Comparison of ENCODE assay signal across 11 mouse cellular contexts in the genomic region with DNA sequence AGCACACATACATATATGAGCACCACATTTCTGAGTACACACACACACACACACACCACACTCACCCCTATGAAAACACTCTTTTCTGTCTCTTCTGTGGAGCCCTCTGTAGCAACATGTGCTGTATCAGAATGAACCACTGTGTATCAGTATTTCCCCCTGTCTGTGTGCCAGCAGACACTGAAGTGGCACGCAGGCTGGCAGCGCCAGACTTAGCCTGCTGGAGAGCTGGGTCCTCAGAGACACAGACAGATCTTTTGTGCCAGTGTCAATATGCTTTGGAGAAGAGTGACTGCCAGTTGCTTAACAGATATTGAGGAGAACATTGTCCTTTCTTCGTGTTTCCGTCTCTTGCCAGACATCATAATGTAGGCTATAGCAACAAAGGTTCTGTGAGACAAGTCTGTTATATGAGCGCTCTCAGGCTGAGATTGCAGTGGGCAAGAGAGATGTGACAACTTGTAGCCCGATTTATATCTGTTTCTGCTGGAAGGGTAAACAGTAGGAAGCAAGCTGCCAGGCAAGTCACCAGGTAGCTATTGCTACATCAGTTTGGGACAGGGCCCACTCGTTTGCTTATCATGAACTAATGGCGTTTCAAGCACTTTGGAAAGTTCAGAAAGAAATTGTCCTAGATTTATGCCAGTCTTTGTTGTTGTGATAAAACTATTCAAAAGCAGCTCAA.
DNase-seq lines count a peak whose midpoint lies in the region; ATAC-seq and TF ChIP-seq lines count a peak whose summit lies in the region.
"Had no signal": no experiment of that assay in that cellular context is flagged by ENCODE, and none has a peak within 500 bp of the region (broad histone marks: within the 10 kb centered on the region; RNA-seq: fewer than 3 reads in every experiment).

No protein-coding gene starts in this region.

- ATAC-seq in forebrain, embryonic 14.5 days, result peak; percentile 89
- ATAC-seq in forebrain, embryonic 11.5 days (replicated peaks; ENCODE audit: low FRiP score), result no peak
- ATAC-seq: intestine, embryonic 15.5 days had no signal

- H3K4me2 ChIP-seq in forebrain, embryonic 14.5 days (ENCODE audit: low read length), result no peak overlapping the region
- H3K4me2 ChIP-seq in forebrain, embryonic 11.5 days (ENCODE audit: low read depth, low read length, severe bottlenecking), result no peak overlapping the region
- H3K4me2 ChIP-seq: intestine, embryonic 15.5 days; limb, embryonic 15.5 days; stomach, embryonic 15.5 days had no signal

- H3K9ac ChIP-seq in forebrain, embryonic 14.5 days (ENCODE audit: low read length), result no peak overlapping the region
- H3K9ac ChIP-seq in forebrain, embryonic 11.5 days (ENCODE audit: low read length), result no peak overlapping the region
- H3K9ac ChIP-seq: intestine, embryonic 15.5 days; limb, embryonic 15.5 days; stomach, embryonic 15.5 days had no signal

- 58% methylated on average over 8 of the region's 8 CpGs for WGBS in forebrain, embryonic 14.5 days
- WGBS in forebrain, embryonic 11.5 days, result 89% methylated on average over 8 of the region's 8 CpGs

- no peaks in the 10 kb centered on the region for H3K27me3 ChIP-seq in forebrain, embryonic 14.5 days (replicated peaks; ENCODE audit: control insufficient read depth, insufficient read depth, low read length)
- no peaks in the 10 kb centered on the region for H3K27me3 ChIP-seq in forebrain, embryonic 11.5 days (ENCODE audit: control insufficient read depth, insufficient read depth, low read length)
- H3K27me3 ChIP-seq: intestine, embryonic 15.5 days; limb, embryonic 15.5 days; stomach, embryonic 15.5 days had no signal

- no peaks in the 10 kb centered on the region for H3K36me3 ChIP-seq in forebrain, embryonic 14.5 days (ENCODE audit: control insufficient read depth, insufficient read depth, low read length)
- no peaks in the 10 kb centered on the region for H3K36me3 ChIP-seq in forebrain, embryonic 11.5 days (ENCODE audit: control insufficient read depth, insufficient read depth, low read length)
- H3K36me3 ChIP-seq: intestine, embryonic 15.5 days; limb, embryonic 15.5 days; stomach, embryonic 15.5 days had no signal

- intact Hi-C loops in left cerebral cortex, postnatal 14 days (cut with DNase I), result no loop called here
- intact Hi-C loops in left cerebral cortex, adult 2 months (cut with DNase I), result no loop called here
- intact Hi-C loops in gastrocnemius, postnatal 14 days (cut with DNase I; ENCODE audit: low total_unique reads), result no loop called here

- DNase-seq in forebrain, embryonic 14.5 days (ENCODE audit: low spot score), result peak; percentile 80
- DNase-seq in forebrain, embryonic 11.5 days (ENCODE audit: low spot score), result no peak
- DNase-seq in left cerebral cortex, postnatal 14 days (ENCODE audit: low spot score in 2 of 2), result peak; percentile 22 to 32
- no peak for DNase-seq in left cerebral cortex, adult 2 months (ENCODE audit: extremely low spot score in 1 of 2, low spot score in 2 of 2)
- DNase-seq in adrenal gland, postnatal 36 days, result peak; percentile 18 to 30
- peak; percentile 24 for DNase-seq in lung, postnatal 10 days
- DNase-seq in kidney, postnatal 14 days, result no peak
- no peak for DNase-seq in gastrocnemius, postnatal 14 days

- no peak for TF ChIP-seq CTCF in left cerebral cortex, adult 2 months (IDR thresholded peaks at IDR 0.05)

- H3K4me1 ChIP-seq in forebrain, embryonic 14.5 days (ENCODE audit: control insufficient read depth, insufficient read depth, low read length), result no peaks in the 10 kb centered on the region
- H3K4me1 ChIP-seq in forebrain, embryonic 11.5 days (replicated peaks; ENCODE audit: control insufficient read depth, insufficient read depth, low read length), result no peaks in the 10 kb centered on the region
- H3K4me1 ChIP-seq: intestine, embryonic 15.5 days; limb, embryonic 15.5 days; stomach, embryonic 15.5 days had no signal

- no peaks in the 10 kb centered on the region for H3K9me3 ChIP-seq in forebrain, embryonic 14.5 days (replicated peaks; ENCODE audit: control insufficient read depth, low read length)
- no peaks in the 10 kb centered on the region for H3K9me3 ChIP-seq in forebrain, embryonic 11.5 days (ENCODE audit: control insufficient read depth, low read length)
- H3K9me3 ChIP-seq: intestine, embryonic 15.5 days; limb, embryonic 15.5 days; stomach, embryonic 15.5 days had no signal

- H3K27ac ChIP-seq in forebrain, embryonic 14.5 days (ENCODE audit: low read depth, low read length), result no peak overlapping the region
- H3K27ac ChIP-seq in forebrain, embryonic 11.5 days (ENCODE audit: low read depth, low read length), result no peak overlapping the region
- no peak overlapping the region for H3K27ac ChIP-seq in left cerebral cortex, adult 2 months
- H3K27ac ChIP-seq: intestine, embryonic 15.5 days; limb, embryonic 15.5 days; stomach, embryonic 15.5 days had no signal

- no peak overlapping the region for H3K4me3 ChIP-seq in forebrain, embryonic 14.5 days (ENCODE audit: low read depth, low read length)
- no peak overlapping the region for H3K4me3 ChIP-seq in forebrain, embryonic 11.5 days (ENCODE audit: low read depth, low read length)
- H3K4me3 ChIP-seq in left cerebral cortex, adult 2 months, result no peak overlapping the region
- H3K4me3 ChIP-seq: intestine, embryonic 15.5 days; limb, embryonic 15.5 days; stomach, embryonic 15.5 days had no signal

Comparison
In these comparisons a context has a peak if more than half of its experiments do, and no peak if none do; other contexts are left out.
1. DNase-seq: peak in forebrain, embryonic 14.5 days (single experiment), left cerebral cortex, postnatal 14 days (2 of 2), adrenal gland, postnatal 36 days (2 of 2) and lung, postnatal 10 days (single experiment); none in forebrain, embryonic 11.5 days (single experiment), left cerebral cortex, adult 2 months (0 of 2), kidney, postnatal 14 days (single experiment) and gastrocnemius, postnatal 14 days (single experiment).